Mouse (Mus musculus) kidney, postnatal 10 days (tissue): ENCODE measurements around the gene Zfp324.
"Not testable (repeated sequence)": the region's sequence is repeated elsewhere in the genome, so short reads cannot be mapped to it uniquely, and the experiment has no call there.

Source experiments
- DNase-seq: peaks from one replicate; pipeline ENCODE4 v3.0.0; 2021; ENCODE audit warnings: mixed read lengths

The Zfp324 gene

DNA sequence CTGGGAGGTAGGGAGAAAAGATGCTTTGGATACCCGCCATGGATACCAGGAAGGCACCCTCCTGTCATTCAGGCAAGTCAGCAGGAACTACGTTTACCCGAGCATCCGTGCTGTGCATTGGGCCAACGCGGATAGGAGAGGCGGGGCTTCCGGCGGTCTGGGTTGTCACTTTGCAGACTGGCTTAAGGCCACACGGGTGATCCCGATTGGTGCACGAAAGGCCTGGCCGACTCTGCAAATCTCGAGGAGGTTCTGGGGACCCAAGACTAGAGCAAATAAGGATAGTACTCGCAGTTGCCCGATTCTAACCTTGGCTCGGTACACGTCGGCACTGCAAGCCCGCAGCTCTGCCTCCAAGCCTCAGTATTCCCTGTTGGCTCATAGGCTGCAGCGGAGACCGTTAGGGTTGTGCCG is at the start of gene Zfp324:
TSS of gene Zfp324 (plus strand) at position 161 of the 414 bp plus-strand sequence.
- DNase-seq = peak; percentile 94

DNA sequence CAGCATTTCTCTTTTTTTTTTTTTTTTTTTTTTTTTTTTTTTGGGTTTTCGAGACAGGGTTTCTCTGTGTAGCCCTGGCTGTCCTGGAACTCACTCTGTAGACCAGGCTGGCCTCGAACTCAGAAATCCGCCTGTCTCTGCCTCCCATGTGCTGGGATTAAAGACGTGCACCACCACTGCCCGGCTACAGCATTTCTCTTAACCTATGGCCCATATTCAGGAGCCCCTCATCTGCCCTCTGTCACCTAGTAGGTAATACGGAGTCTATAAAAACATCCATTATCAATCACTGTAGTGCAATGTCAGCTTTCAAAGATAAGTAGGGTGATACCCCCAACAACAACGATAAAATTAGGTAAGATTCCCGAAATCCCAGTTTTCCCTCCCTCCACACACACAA is 45.1 kb upstream of the Zfp324 start:
- DNase-seq = not testable (repeated sequence)

DNA sequence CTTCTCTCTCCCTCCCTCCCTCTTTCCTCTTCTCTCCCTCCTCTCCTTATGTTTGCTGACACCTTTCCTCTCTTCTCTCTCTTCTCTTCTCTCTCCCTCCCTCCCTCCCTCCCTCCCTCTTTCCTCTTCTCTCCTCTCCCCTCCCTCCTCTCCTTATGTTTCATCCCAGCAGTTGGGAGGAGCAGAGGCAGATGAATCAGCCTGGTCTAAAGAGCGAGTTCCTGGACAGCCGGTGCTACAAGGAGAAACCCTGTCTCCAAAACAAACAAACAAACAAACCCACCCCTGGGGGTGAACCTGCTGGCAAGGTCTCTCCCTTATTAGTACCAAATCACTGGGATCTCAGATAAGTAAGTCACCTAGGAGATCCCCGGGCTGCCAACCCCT is 44.3 kb upstream of the Zfp324 start:
- no peak for DNase-seq

DNA sequence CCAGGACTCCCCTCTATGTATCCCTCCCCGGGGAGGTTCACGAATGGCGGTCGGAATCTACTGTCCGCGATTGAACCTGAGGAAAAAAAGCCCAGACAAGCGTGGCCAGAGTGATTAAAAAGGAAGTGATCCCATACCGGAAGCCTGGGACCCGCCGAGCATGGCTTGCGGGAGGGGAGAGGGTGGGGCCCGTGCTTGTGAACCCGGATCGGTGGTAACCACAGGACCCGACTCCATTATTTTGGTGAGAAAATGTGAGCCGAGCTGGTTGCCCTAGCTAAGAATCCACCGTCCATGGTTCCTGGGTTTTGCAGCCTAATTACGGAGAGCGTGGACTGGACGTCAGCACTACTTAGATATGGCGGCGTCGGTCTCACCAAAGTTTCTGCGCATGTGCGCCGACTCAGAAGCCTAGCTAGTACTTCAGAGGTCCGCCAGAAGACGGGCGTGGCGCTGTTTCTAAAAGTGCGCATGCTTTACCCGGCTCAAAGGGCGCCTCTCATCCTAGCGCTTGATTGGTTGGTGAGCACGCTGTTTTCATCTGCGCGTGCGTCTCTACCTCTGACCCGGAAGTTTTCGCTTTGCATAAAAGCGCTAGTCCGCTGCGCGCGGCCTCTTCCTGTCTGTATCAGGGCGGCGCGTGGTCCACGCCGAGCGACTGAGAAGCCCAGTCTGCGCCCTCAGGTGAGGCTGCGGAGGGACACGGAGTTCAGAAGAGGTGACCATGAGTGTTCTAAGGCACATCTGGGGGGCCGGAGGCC is 43.8 kb upstream of the Zfp324 start, which contains the start of gene Rps5:
TSS of gene Rps5 (plus strand) at position 586 of the 761 bp plus-strand sequence.
- peak; percentile 99 for DNase-seq

DNA sequence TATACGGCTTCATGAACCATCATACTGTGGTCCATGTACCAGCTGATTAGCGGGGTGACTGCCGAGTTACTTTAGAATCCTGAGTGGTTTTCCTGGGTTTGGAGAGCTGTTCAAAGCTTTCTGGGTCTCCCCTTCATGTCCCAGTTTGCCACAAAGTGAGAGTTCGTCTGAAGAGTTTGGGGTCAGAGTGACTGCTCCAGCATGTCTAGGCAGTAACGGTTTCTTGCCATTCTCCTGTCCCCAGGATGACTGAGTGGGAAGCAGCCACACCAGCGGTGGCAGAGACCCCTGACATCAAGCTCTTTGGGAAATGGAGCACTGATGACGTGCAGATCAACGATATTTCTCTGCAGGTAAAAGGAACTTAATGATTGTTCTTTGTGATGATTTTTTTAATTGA is 42.9 kb upstream of the Zfp324 start:
- DNase-seq = no peak

DNA sequence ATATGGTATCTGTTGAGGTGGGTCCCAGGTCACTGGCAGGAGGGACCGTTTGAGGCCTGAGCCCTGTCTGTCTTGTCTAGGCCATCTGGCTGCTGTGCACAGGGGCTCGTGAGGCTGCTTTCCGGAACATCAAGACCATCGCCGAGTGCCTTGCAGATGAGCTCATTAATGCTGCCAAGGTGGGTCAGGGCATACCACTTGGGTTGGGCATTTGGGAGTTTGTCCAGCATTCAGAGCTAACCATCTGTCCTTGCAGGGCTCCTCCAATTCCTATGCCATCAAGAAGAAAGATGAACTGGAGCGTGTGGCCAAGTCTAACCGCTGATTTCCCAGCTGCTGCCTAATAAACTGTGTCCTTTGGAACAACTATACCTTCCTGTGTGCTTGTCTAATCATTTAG is 39.3 kb upstream of the Zfp324 start:
- no peak for DNase-seq

DNA sequence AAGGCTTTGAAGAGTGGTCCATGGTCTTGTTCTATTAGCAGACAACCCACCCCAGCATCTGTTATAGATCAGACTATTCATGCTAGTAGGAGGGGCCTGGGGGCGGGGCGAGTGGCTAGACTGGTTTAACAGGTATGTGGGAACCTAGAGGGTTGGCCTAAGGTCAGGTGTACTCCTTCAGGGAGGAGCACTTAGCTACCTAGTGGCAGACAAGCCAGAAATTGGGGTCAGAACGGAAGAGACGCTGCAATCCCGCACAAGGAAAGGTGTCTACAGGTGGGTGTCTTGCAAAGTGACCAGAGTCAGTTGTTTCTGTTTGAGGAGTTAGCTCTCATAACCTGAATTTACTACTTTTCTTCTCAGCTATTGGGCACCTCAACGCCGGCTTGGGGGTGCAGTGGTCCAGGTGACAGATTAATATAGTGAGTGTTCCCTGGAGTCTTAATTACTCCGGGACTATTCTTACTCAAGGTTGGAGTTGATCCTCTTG is 38.4 kb upstream of the Zfp324 start, which contains the start of gene Rnf225:
TSS of gene Rnf225 (plus strand) at position 226 of the 490 bp plus-strand sequence.
- peak; percentile 70 for DNase-seq

DNA sequence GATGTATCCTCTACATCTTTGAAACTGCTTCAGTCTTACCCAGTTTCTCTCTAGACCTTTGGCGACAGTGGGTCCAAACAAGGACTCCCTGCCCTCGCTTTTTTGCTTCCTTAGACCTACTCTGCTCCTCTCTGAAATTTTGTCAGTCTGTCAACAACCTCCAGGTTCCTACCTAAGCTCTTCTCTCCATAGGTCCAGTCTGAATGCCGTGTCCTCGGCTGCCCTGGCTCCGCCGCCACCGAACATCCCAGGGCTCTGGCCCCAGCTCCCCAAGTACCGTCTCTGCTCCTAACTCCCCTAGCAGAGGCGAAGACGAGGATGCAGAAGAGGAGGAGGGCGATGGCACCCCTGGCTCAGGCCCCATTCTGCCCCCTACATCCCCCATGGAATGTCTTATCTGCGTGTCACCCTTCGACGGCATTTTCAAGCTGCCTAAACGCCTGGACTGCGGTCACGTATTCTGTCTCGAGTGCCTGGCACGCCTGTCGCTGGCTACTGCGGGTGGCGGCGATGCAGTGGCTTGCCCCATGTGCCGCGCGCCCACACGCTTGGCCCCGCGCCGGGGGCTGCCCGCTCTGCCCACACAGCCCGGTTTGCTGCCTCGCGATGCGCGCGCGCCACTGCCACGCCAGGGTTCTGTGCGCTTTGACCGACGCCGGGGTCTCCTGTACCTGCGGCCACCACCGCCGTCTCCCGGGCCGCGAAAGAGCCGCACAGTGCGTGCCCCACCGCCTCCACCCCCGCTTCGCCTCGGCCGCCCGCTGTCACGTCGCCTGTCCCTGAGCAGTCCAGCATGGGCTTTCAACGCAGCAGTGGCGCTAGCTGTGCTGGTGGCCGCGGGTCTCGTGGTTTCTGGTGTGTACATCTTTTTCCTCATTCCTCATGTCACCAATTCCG is 37.7 kb upstream of the Zfp324 start:
- peak; percentile 36 for DNase-seq

DNA sequence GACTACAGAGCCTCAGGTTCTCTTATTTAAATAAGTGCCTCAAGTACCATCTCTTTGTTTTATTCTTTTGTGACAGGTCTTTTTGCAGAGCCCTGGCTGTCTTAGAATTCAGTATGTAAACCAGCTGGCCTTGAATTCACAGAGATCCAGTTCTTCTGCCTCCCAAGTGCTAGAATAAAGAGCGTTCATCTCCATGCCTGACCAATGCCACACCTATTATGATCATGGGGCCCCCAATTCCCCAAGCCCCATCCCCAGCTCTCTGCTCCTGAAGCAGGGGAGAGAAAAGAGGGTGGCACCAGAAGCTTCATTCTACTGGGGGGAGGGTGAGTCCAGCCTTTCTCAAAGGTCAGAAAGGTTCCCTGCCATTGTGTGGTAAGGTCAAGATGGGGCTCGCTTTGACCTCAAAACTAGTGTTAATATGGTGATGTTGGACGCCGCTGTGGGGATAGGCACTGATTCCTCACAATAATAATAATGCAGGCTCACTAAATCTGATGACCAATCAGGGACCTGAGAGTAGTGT is 32.0 kb upstream of the Zfp324 start:
- no peak for DNase-seq

DNA sequence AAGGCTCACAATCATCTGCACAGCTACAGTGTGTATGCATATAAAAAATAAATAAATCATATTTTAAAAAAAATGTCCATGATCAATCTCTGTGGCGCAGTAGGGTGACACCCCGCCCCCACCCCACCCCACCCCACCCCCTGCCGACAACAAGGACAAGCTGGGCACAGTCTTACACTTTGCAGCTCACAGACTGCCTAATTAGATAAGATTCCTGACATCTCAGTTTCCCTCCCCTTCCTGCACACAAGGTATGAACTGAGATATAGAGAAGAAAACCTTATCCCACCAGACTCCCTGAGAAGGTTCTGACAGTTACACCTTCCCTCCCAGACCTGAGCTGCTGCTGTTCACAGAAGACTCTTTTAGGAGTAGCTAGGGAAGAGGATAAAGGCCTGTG is 30.8 kb upstream of the Zfp324 start:
- DNase-seq = no peak

DNA sequence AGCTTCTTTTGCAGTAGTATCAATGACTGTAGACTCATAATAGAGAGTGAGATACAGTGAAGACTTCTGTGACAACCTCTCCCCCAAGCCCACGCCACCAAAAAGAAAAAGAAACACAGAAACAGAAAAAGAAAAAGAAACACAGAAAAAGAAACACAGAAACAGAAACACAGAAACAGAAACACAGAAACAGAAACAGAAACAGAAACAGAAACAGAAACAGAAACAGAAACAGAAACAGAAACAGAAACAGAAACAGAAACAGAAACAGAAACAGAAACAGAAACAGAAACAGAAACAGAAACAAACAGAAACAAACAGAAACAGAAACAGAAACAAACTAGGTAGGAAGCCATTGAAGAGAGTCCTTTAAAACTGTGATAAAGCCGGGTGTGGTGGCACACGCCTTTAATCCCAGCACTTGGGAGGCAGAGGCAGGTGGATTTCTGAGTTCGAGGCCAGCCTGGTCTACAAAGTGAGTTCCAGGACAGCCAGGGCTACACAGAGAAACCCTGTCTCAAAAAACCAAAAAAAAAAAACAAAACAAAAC is 28.3 kb upstream of the Zfp324 start:
- DNase-seq = not testable (repeated sequence)

DNA sequence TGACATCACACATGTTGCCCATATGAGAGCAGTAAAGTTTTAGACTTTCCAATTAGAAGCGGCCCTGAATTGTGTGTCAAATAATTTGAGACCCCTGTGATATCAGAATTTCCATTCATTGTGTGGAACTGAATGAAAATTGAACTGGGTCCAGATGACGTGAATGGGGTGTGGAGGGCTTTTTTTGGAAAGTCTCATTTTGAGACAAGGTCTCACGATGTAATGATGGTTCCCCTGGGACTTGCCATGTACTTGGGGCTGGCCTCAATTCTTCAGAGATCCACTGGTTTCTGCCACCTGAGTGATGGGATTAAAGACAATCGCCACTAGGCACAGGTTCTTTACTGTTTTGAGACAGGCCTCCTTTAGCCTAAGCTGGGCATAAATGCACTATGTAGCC is 25.0 kb upstream of the Zfp324 start:
- no peak for DNase-seq

DNA sequence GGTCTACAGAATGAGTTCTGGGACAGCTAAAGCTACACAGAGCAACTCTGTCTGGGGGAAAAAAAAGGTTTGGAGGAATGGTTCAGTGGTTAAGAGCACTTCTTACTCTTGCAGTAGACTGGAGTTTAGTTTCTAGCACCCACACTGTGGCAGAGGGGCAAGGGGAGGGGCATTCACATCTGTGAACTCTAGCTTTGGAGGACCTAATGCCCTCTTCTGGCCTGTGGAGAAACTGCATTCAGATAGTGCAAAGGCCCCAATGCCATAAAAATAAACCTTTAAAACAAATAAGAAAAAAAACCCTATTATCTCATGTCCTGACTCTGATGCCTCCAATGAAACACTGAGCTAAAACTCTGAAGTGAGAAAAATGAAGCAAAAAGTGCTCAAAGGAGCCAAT is 22.1 kb upstream of the Zfp324 start:
- DNase-seq = no peak

DNA sequence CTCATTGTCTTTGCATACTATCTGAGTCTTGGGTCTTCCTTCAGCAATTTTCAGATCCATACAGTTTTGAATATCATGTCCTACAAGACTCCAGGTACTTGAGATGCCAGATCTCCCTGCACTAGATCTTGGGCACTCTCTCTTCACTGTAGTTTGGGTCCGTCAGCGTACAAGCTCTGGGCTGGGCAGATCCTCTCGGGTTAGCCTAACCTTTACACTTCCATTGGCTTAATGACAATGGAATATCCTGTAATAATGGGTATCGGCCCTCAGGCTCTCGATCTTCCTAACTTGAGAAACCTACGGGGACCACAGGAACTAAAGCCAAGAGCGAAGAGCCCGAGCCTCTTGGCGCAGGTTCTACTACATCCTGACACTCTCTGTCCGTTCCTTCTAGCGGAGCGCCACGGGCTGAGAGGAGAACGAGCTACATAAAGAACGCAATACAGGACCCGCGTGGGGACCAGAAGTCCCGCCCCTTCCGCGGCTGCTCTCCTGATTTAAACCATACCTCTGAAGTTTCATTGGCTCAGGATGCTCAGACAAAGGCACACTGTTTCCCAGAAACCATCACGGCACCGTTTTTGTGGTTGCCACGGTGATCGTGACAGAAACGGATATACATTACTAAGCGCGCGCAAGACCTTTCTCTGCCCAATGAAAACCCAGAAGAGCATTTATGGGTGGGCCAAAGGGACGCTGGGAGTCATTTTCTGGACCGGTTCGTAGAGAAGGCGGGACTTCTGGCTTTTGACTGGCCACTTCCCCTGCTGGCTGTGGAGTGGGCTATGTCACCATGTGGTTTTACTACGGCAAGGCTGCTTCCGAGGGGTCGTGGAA is 16.4 kb upstream of the Zfp324 start:
- DNase-seq = peak; percentile 95

DNA sequence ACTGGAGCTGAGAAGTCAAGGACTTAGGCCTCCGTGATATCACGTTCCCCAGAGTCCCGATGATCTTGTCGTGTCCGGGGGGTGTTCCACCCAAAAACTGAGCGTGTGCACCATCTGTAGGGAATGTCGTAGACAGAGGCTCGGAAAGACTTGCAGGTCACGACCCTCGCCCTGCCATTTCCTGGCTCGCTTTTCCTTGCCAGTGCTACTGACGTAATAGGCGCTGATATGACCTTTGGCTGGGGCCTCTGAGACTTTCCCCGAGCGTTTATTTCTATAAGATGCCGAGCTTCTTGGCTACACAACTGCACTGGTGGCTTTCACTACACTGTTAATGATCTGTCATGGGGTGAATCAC is 15.8 kb upstream of the Zfp324 start:
- DNase-seq = no peak

DNA sequence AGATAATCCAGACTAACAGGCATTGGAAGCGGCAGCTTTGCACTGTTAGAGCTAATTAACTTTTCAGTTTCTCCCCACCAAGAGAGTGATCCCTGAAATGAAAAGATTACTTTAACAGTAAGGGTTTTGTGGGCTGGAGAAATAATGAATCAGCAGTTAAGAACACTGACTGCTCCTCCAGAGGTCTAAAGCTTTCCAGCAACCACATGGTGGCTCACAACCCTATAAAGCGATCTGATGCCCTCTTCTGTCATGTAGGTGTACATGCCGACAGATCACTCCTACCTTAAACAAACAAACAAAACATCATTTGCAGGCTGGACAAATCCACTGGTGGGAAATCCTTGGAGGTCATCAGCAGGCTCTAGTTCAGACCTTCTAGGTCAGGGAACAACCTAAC is 10.7 kb upstream of the Zfp324 start:
- DNase-seq = no peak

DNA sequence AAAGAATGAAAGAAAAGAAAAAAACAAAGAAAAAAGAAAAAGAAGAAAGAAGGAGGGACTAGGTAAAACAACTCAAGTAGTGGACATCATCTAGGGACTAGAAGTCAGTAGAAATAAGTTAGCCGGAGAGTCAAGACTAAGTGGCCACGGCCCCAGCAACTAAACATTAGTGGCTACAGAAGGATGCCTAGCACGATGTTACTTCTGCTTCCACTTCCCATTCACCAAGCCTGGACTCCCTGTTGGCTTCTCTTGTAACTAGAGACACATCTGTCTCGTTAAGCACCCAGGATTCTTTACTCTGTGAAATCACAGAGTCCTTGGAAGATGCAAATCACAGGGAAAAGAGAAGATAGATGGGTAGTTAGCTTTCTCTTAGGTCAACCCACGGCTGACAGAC is 8.1 kb upstream of the Zfp324 start:
- no peak for DNase-seq

DNA sequence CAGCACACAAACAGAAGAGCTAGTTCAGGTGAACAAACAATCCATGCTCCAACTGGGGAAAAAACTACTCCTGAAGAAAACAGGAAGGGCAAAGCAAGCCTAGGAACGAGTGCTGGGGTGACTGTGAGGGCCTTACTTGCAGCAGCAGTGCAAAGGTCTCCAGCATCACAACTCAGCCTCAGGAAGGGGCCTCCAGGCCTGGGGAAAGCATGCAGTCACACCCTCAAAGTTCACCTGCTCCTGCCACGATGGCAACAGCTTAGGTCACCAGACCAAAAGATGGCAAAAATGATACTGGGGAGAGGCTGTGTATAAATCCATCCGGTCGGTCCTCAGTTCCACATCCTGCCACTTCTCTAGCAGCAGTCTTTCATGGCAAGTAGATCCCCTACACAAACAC is 6.7 kb upstream of the Zfp324 start:
- DNase-seq = no peak

DNA sequence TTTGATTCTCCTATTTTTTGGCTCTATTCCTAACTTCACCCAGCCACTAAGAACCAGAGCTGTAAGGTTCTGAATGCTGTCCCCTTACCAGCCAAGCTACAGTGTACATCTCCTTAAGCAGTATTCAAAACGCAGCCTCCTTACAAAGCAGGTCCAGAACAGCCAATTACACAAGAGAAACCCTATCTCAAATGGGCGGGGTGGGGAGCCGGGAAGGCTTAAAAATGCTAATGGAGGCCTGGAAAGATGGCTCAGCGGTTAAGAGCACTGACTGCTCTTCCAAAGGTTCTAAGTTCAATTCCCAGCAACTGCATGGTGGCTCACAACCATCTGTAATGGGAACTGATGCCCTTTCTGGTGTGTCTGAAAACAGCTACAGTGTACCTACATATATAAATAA is 5.9 kb upstream of the Zfp324 start:
- DNase-seq = no peak

DNA sequence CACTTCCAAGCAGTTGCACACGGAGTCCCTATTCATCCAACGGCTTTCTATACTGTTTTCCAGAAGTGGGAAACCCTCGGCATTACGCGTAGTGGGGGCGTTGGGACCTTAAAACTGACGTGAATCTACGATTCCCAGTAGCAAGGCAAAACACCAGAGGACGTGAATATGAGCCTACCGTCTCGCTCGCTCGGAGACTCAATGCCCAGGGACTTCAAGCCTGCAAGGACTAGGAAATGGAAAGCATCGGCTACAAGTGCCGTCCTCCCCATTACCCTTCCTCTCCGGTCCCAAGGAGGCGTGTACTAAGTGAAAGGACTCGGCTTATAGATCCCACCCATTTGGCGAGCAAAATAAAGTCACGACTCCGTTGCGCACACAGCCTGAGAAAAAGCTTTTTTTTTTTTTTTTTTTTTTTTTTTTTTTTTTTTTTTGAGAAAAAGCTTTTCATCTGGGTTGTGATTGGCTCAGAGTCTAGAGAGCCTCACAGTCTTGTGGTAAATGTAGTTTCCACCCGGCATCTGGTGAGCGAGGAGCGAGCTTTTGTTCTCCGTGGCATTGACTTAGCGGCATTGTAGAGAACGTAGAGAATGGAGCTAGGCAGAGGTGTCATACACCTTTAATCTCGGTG is 4.0 kb upstream of the Zfp324 start:
- DNase-seq = peak; percentile 64

DNA sequence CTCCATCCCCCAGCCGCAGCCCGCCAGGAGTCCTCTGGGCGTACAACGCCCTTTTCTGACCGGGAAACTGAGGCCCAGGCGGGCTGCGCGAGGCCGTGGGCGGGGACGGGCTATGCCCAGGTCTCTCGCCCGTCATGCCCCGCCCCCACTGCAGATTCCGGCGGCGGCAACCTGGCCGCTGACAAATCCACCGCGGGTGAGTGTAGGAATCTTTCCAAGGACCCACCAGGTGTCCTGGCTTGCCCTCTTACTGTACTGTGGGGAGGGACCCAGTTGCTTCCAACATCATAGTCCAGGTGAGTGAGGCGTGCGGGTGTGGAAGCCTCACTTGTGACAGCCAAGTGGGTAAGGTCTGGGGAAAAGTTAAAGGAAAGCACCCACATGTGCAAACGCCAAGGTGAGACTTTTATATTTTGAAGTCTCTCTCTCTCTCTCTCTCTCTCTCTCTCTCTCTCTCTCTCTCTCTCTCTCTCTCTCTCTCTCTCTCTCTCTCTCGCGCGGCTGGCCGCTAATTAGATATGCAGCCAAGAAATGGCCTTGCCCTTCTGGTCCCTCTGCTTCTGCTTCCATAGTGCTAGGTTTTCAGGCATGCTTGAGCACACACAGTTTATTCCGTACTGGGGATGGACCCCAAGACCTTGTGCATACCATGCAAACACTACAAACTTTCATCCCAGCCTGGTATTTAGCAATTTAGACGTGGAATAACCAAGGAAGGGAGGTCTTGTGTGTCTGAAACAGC is 637 bp downstream of the Zfp324 start:
- peak; percentile 81 for DNase-seq
